22 mouse cellular contexts compared by ENCODE assay signal in genomic region chr12:56717971-56718706, GRCm38 (mm10). TPM values are rescaled to one million over a fixed set of nuclear protein-coding genes. Genes with fewer than 3 reads are reported as not detected.
DNase-seq lines count a peak whose midpoint lies in the region; ATAC-seq lines count a peak whose summit lies in the region.
"Had no signal": no experiment of that assay in that cellular context is flagged by ENCODE, and none has a peak within 500 bp of the region (broad histone marks: within the 10 kb centered on the region; RNA-seq: fewer than 3 reads in every experiment).

No protein-coding gene starts in this region.

- H3K4me2 ChIP-seq in hindbrain, embryonic 11.5 days (replicated peaks; ENCODE audit: low read depth, low read length) = no peak overlapping the region
- H3K4me2 ChIP-seq in hindbrain, embryonic 14.5 days (replicated peaks) = no peak overlapping the region
- H3K4me2 ChIP-seq in embryonic facial prominence, embryonic 11.5 days (ENCODE audit: low read depth, low read length) = peak overlapping the region; percentile 25
- H3K4me2 ChIP-seq in limb, embryonic 13.5 days (replicated peaks) = peak overlapping the region; percentile 36
- H3K4me2 ChIP-seq: hindbrain, embryonic 15.5 days; stomach, embryonic 15.5 days had no signal

- no peak overlapping the region for H3K9ac ChIP-seq in hindbrain, embryonic 11.5 days (ENCODE audit: low read depth, low read length)
- no peak overlapping the region for H3K9ac ChIP-seq in hindbrain, embryonic 14.5 days
- H3K9ac ChIP-seq in embryonic facial prominence, embryonic 11.5 days (replicated peaks; ENCODE audit: low read length) = no peak overlapping the region
- H3K9ac ChIP-seq in limb, embryonic 13.5 days = no peak overlapping the region
- H3K9ac ChIP-seq: hindbrain, embryonic 15.5 days; liver, embryonic 14.5 days; stomach, embryonic 15.5 days had no signal

- DNase-seq in hindbrain, embryonic 11.5 days (ENCODE audit: low spot score) = peak; percentile 20
- DNase-seq in hindbrain, embryonic 14.5 days (ENCODE audit: low spot score) = no peak
- DNase-seq in R1 (ENCODE audit: low read depth, low spot score) = peak; percentile 27
- DNase-seq in embryonic facial prominence, embryonic 11.5 days (ENCODE audit: low spot score) = peak; percentile 81
- no peak for DNase-seq in adrenal gland, adult 2 months
- no peak for DNase-seq in thymus, postnatal 0 days (ENCODE audit: low spot score)
- DNase-seq: cerebellum, adult 9-11 months; gastrocnemius, postnatal 25 days; kidney, adult 11 months; kidney, postnatal 36 days; layer of hippocampus, adult 9-11 months; thymus, adult 2 months had no signal

- no peak overlapping the region for H3K4me3 ChIP-seq in hindbrain, embryonic 11.5 days (ENCODE audit: low read depth, low read length)
- no peak overlapping the region for H3K4me3 ChIP-seq in hindbrain, embryonic 14.5 days (replicated peaks; ENCODE audit: low read length)
- H3K4me3 ChIP-seq in embryonic facial prominence, embryonic 11.5 days (ENCODE audit: low read depth, low read length) = no peak overlapping the region
- H3K4me3 ChIP-seq in limb, embryonic 13.5 days = no peak overlapping the region
- H3K4me3 ChIP-seq: forebrain, embryonic 10.5 days; hindbrain, embryonic 15.5 days; stomach, embryonic 15.5 days had no signal

- no peaks in the 10 kb centered on the region; the same call in 1 of the 2 replicates for H3K27me3 ChIP-seq in hindbrain, embryonic 11.5 days (ENCODE audit: control insufficient read depth, insufficient read depth, low read length)
- peaks cover 28% of the 10 kb centered on the region; the same call in 1 of the 2 replicates for H3K27me3 ChIP-seq in hindbrain, embryonic 14.5 days (ENCODE audit: control insufficient read depth, insufficient read depth, low read length)
- no peaks in the 10 kb centered on the region; the same call in none of the 2 replicates for H3K27me3 ChIP-seq in embryonic facial prominence, embryonic 11.5 days (ENCODE audit: control insufficient read depth, insufficient read depth, low read length)
- H3K27me3 ChIP-seq in limb, embryonic 13.5 days = peaks cover 35% of the 10 kb centered on the region
- H3K27me3 ChIP-seq: stomach, embryonic 15.5 days had no signal

- no peak for ATAC-seq in hindbrain, embryonic 11.5 days (ENCODE audit: low FRiP score)
- ATAC-seq in hindbrain, embryonic 14.5 days (ENCODE audit: low FRiP score) = no peak
- peak; percentile 86 for ATAC-seq in embryonic facial prominence, embryonic 11.5 days (replicated peaks; ENCODE audit: insufficient number of reproducible peaks, low FRiP score, low TSS enrichment, low read depth)
- peak; percentile 69 for ATAC-seq in limb, embryonic 13.5 days (ENCODE audit: low FRiP score, low read depth)
- ATAC-seq in monocyte, adult 5-6 weeks (replicated peaks; ENCODE audit: insufficient number of reproducible peaks, low FRiP score, low TSS enrichment, poor library complexity, severe bottlenecking) = no peak
- ATAC-seq: lung, postnatal 0 days had no signal

- H3K27ac ChIP-seq in hindbrain, embryonic 11.5 days (ENCODE audit: low read depth, low read length) = no peak overlapping the region
- no peak overlapping the region for H3K27ac ChIP-seq in hindbrain, embryonic 14.5 days
- no peak overlapping the region for H3K27ac ChIP-seq in embryonic facial prominence, embryonic 11.5 days (replicated peaks; ENCODE audit: low read depth, low read length)
- no peak overlapping the region; the same call in 1 of the 2 replicates for H3K27ac ChIP-seq in limb, embryonic 13.5 days
- H3K27ac ChIP-seq: forebrain, embryonic 10.5 days; hindbrain, embryonic 15.5 days; liver, embryonic 14.5 days; stomach, embryonic 15.5 days had no signal

- no peaks in the 10 kb centered on the region for H3K9me3 ChIP-seq in hindbrain, embryonic 11.5 days (ENCODE audit: control insufficient read depth, low read length)
- no peaks in the 10 kb centered on the region for H3K9me3 ChIP-seq in hindbrain, embryonic 14.5 days (ENCODE audit: control insufficient read depth, low read length)
- H3K9me3 ChIP-seq in embryonic facial prominence, embryonic 11.5 days (replicated peaks; ENCODE audit: control insufficient read depth, low read length) = no peaks in the 10 kb centered on the region
- H3K9me3 ChIP-seq in limb, embryonic 13.5 days = no peaks in the 10 kb centered on the region
- H3K9me3 ChIP-seq: forebrain, embryonic 10.5 days; hindbrain, embryonic 15.5 days; stomach, embryonic 15.5 days had no signal

- WGBS in hindbrain, embryonic 11.5 days = 6% methylated on average over 14 of the region's 14 CpGs
- WGBS in hindbrain, embryonic 14.5 days = 11% methylated on average over 14 of the region's 14 CpGs
- WGBS in embryonic facial prominence, embryonic 11.5 days = 5% methylated on average over 14 of the region's 14 CpGs
- WGBS in limb, embryonic 13.5 days = 5% methylated on average over 14 of the region's 14 CpGs

- H3K36me3 ChIP-seq in hindbrain, embryonic 11.5 days (ENCODE audit: control insufficient read depth, insufficient read depth, low read length) = no peaks in the 10 kb centered on the region
- no peaks in the 10 kb centered on the region for H3K36me3 ChIP-seq in hindbrain, embryonic 14.5 days (replicated peaks; ENCODE audit: control insufficient read depth, insufficient read depth)
- H3K36me3 ChIP-seq in embryonic facial prominence, embryonic 11.5 days (replicated peaks; ENCODE audit: control insufficient read depth, insufficient read depth, low read depth, low read length) = no peaks in the 10 kb centered on the region
- no peaks in the 10 kb centered on the region for H3K36me3 ChIP-seq in limb, embryonic 13.5 days
- H3K36me3 ChIP-seq: forebrain, embryonic 10.5 days; hindbrain, embryonic 15.5 days; stomach, embryonic 15.5 days had no signal

- no peaks in the 10 kb centered on the region for H3K4me1 ChIP-seq in hindbrain, embryonic 11.5 days (replicated peaks; ENCODE audit: control insufficient read depth, insufficient read depth, low read length)
- H3K4me1 ChIP-seq in hindbrain, embryonic 14.5 days (replicated peaks; ENCODE audit: control insufficient read depth, insufficient read depth, low read length) = no peaks in the 10 kb centered on the region
- H3K4me1 ChIP-seq in embryonic facial prominence, embryonic 11.5 days (ENCODE audit: control insufficient read depth, insufficient read depth, low read length) = no peaks in the 10 kb centered on the region; the same call in 1 of the 2 replicates
- peaks cover 26% of the 10 kb centered on the region for H3K4me1 ChIP-seq in limb, embryonic 13.5 days
- H3K4me1 ChIP-seq: hindbrain, embryonic 15.5 days; stomach, embryonic 15.5 days had no signal

RNA-seq across cellular contexts. Expression of gene Pax9, which starts 26.6 kb away (rescaled TPM):
- 1.4 and 2.5 TPM in 2 replicates for polyA plus RNA-seq in hindbrain, embryonic 11.5 days (2014; fragmentation: Nextera tagmentation; extraction: Ambion mirVana)
- not detected in 2 replicates for polyA plus RNA-seq in hindbrain, embryonic 14.5 days (2014; fragmentation: Nextera tagmentation; extraction: Ambion mirVana)
- 10.5 and 11.9 TPM in 2 replicates for polyA plus RNA-seq in embryonic facial prominence, embryonic 11.5 days (2014; fragmentation: Nextera tagmentation; extraction: Ambion mirVana)
- 7.2 and 10.2 TPM in 2 replicates for polyA plus RNA-seq in limb, embryonic 13.5 days (2015; fragmentation: Nextera tagmentation; extraction: Ambion mirVana)
- not detected for total RNA-seq in adrenal gland, adult 2 months (2021)
- polyA plus RNA-seq in adrenal gland, adult 2 months (2012; rRNA removed) = not detected in 2 replicates
- total RNA-seq in monocyte, adult 5-6 weeks (2017) = not detected in 3 replicates
- polyA plus RNA-seq in thymus, postnatal 0 days (2015; fragmentation: Nextera tagmentation; extraction: Ambion mirVana) = 8.5 and 9.3 TPM in 2 replicates
- total RNA-seq: left cerebral cortex, postnatal 10 days; megakaryocyte progenitor cell, adult 5-6 weeks; neutrophil, adult 5-6 weeks had no signal
- polyA plus RNA-seq: hindbrain, embryonic 15.5 days had no signal

Comparison
In these comparisons a context has a peak if more than half of its experiments do, and no peak if none do; other contexts are left out.
1. DNase-seq: peak in hindbrain, embryonic 11.5 days (single experiment), R1 (single experiment) and embryonic facial prominence, embryonic 11.5 days (single experiment); none in hindbrain, embryonic 14.5 days (single experiment), adrenal gland, adult 2 months (single experiment) and thymus, postnatal 0 days (single experiment).
2. ATAC-seq: peak in embryonic facial prominence, embryonic 11.5 days (single experiment) and limb, embryonic 13.5 days (single experiment); none in hindbrain, embryonic 11.5 days (single experiment), hindbrain, embryonic 14.5 days (single experiment) and monocyte, adult 5-6 weeks (single experiment).
3. H3K4me2 ChIP-seq: peak in embryonic facial prominence, embryonic 11.5 days (single experiment) and limb, embryonic 13.5 days (single experiment); none in hindbrain, embryonic 11.5 days (single experiment) and hindbrain, embryonic 14.5 days (single experiment).